16 mouse cellular contexts compared by ENCODE assay signal in genomic region chr8:111268277-111268676, GRCm38 (mm10). TPM values are rescaled to one million over a fixed set of nuclear protein-coding genes. Genes with fewer than 3 reads are reported as not detected.
DNase-seq lines count a peak whose midpoint lies in the region; ATAC-seq and TF ChIP-seq lines count a peak whose summit lies in the region.
"Had no signal": no experiment of that assay in that cellular context is flagged by ENCODE, and none has a peak within 500 bp of the region (broad histone marks: within the 10 kb centered on the region; RNA-seq: fewer than 3 reads in every experiment).

No protein-coding gene starts in this region.

- no peaks in the 10 kb centered on the region for H3K27me3 ChIP-seq in kidney, postnatal 0 days (ENCODE audit: insufficient read depth, low read length)
- H3K27me3 ChIP-seq in midbrain, postnatal 0 days (ENCODE audit: insufficient read depth, low read length): no peaks in the 10 kb centered on the region
- no peaks in the 10 kb centered on the region for H3K27me3 ChIP-seq in midbrain, embryonic 16.5 days (ENCODE audit: control insufficient read depth, insufficient read depth, low read depth, low read length)
- no peaks in the 10 kb centered on the region for H3K27me3 ChIP-seq in hindbrain, postnatal 0 days (ENCODE audit: insufficient read depth, low read length)
- H3K27me3 ChIP-seq: embryonic facial prominence, embryonic 13.5 days had no signal

- H3K4me3 ChIP-seq in kidney, postnatal 0 days (replicated peaks; ENCODE audit: low read depth, low read length): no peak overlapping the region
- no peak overlapping the region for H3K4me3 ChIP-seq in midbrain, postnatal 0 days (ENCODE audit: low read depth, low read length)
- no peak overlapping the region for H3K4me3 ChIP-seq in midbrain, embryonic 16.5 days (ENCODE audit: low read depth, low read length)
- H3K4me3 ChIP-seq in hindbrain, postnatal 0 days (ENCODE audit: low read length): no peak overlapping the region
- H3K4me3 ChIP-seq: embryonic facial prominence, embryonic 13.5 days; forebrain, embryonic 10.5 days; hindbrain, embryonic 10.5 days had no signal

- H3K36me3 ChIP-seq in kidney, postnatal 0 days (ENCODE audit: insufficient read depth, low read length): peaks cover 6% of the 10 kb centered on the region
- peaks cover 2% of the 10 kb centered on the region for H3K36me3 ChIP-seq in midbrain, postnatal 0 days (ENCODE audit: insufficient read depth, low read length)
- H3K36me3 ChIP-seq in midbrain, embryonic 16.5 days (ENCODE audit: control insufficient read depth, insufficient read depth, low read length): 0 out of 2 replicates have a peak, but pooled peaks cover 4% of the 10 kb centered on the region
- peaks cover 9% of the 10 kb centered on the region; the same call in 1 of the 2 replicates for H3K36me3 ChIP-seq in hindbrain, postnatal 0 days (ENCODE audit: insufficient read depth, low read length)

- no peaks in the 10 kb centered on the region for H3K4me1 ChIP-seq in kidney, postnatal 0 days (replicated peaks; ENCODE audit: insufficient read depth, low read length)
- no peaks in the 10 kb centered on the region for H3K4me1 ChIP-seq in midbrain, postnatal 0 days (ENCODE audit: insufficient read depth, low read length)
- no peaks in the 10 kb centered on the region for H3K4me1 ChIP-seq in midbrain, embryonic 16.5 days (ENCODE audit: control insufficient read depth, insufficient read depth, low read length)
- no peaks in the 10 kb centered on the region for H3K4me1 ChIP-seq in hindbrain, postnatal 0 days (ENCODE audit: insufficient read depth, low read length)
- H3K4me1 ChIP-seq: embryonic facial prominence, embryonic 13.5 days; forebrain, embryonic 10.5 days; hindbrain, embryonic 10.5 days had no signal

- H3K9me3 ChIP-seq in kidney, postnatal 0 days (replicated peaks; ENCODE audit: low read length): 0 out of 2 replicates have a peak, but pooled peaks cover 4% of the 10 kb centered on the region
- no peaks in the 10 kb centered on the region for H3K9me3 ChIP-seq in midbrain, postnatal 0 days (ENCODE audit: low read length)
- H3K9me3 ChIP-seq in midbrain, embryonic 16.5 days (replicated peaks; ENCODE audit: control insufficient read depth, low read length, poor library complexity, severe bottlenecking): no peaks in the 10 kb centered on the region
- no peaks in the 10 kb centered on the region for H3K9me3 ChIP-seq in hindbrain, postnatal 0 days (ENCODE audit: low read length)
- H3K9me3 ChIP-seq: forebrain, embryonic 10.5 days; hindbrain, embryonic 10.5 days had no signal

- DNase-seq in kidney, postnatal 0 days (ENCODE audit: low spot score): no peak
- no peak for DNase-seq in kidney, postnatal 25 days
- DNase-seq in midbrain, postnatal 0 days (ENCODE audit: low spot score): no peak
- DNase-seq in R1 (ENCODE audit: low read depth, low spot score): peak; percentile 49
- no peak for DNase-seq in right cerebral cortex, postnatal 10 days (ENCODE audit: low spot score in 2 of 2)
- DNase-seq in hindbrain, postnatal 0 days (ENCODE audit: low spot score): no peak
- DNase-seq: cerebellum, adult 9-11 months; lung, adult 2 months; midbrain, embryonic 14.5 days; retina, postnatal 1 day; thymus, adult 18-20 months had no signal

- no peak overlapping the region for H3K4me2 ChIP-seq in kidney, postnatal 0 days (ENCODE audit: low read length)
- H3K4me2 ChIP-seq in midbrain, postnatal 0 days (ENCODE audit: low read depth, low read length, poor library complexity, severe bottlenecking): no peak overlapping the region
- H3K4me2 ChIP-seq in midbrain, embryonic 16.5 days (ENCODE audit: low read length): no peak overlapping the region
- H3K4me2 ChIP-seq in hindbrain, postnatal 0 days (ENCODE audit: low read depth, low read length): no peak overlapping the region
- H3K4me2 ChIP-seq: embryonic facial prominence, embryonic 13.5 days had no signal

- ATAC-seq in kidney, postnatal 0 days (replicated peaks; ENCODE audit: low FRiP score, low read depth): no peak
- ATAC-seq in midbrain, postnatal 0 days (ENCODE audit: low FRiP score): no peak
- ATAC-seq in midbrain, embryonic 16.5 days: no peak
- no peak for ATAC-seq in hindbrain, postnatal 0 days
- ATAC-seq: CD4-positive, CD25-positive, alpha-beta regulatory T cell, adult 4 months had no signal

- TF ChIP-seq CTCF in kidney, postnatal 0 days (IDR thresholded peaks at IDR 0.05; ENCODE audit: low read depth): peak; percentile 50
- peak; percentile 31 for TF ChIP-seq CTCF in midbrain, postnatal 0 days (IDR thresholded peaks at IDR 0.05)
- no peak for TF ChIP-seq CTCF in hindbrain, postnatal 0 days (IDR thresholded peaks at IDR 0.05; ENCODE audit: low read depth)

- H3K9ac ChIP-seq in kidney, postnatal 0 days (ENCODE audit: low read depth, low read length): no peak overlapping the region
- no peak overlapping the region for H3K9ac ChIP-seq in midbrain, postnatal 0 days (replicated peaks; ENCODE audit: low read length, poor library complexity, severe bottlenecking)
- no peak overlapping the region for H3K9ac ChIP-seq in midbrain, embryonic 16.5 days (ENCODE audit: low read depth, low read length)
- H3K9ac ChIP-seq in hindbrain, postnatal 0 days (replicated peaks; ENCODE audit: low read length): no peak overlapping the region
- H3K9ac ChIP-seq: embryonic facial prominence, embryonic 13.5 days had no signal

- no peak overlapping the region for H3K27ac ChIP-seq in kidney, postnatal 0 days
- H3K27ac ChIP-seq in midbrain, postnatal 0 days (ENCODE audit: low read depth, low read length): no peak overlapping the region
- no peak overlapping the region for H3K27ac ChIP-seq in midbrain, embryonic 16.5 days (ENCODE audit: low read length)
- H3K27ac ChIP-seq in hindbrain, postnatal 0 days: no peak overlapping the region
- H3K27ac ChIP-seq: embryonic facial prominence, embryonic 13.5 days; forebrain, embryonic 10.5 days; hindbrain, embryonic 10.5 days had no signal

- WGBS in kidney, postnatal 0 days: 54% methylated on average over 2 of the region's 2 CpGs
- WGBS in midbrain, postnatal 0 days: 64% methylated on average over 2 of the region's 2 CpGs
- WGBS in midbrain, embryonic 16.5 days: 79% methylated on average over 2 of the region's 2 CpGs
- whole genome bisulfite sequencing in hindbrain, postnatal 0 days: 82% methylated on average over 2 of the region's 2 CpGs

RNA-seq across cellular contexts. Expression of gene Glg1, which starts 9.3 kb away (rescaled TPM):
- 63.0 and 66.1 TPM in 2 replicates for polyA plus RNA-seq in kidney, postnatal 0 days (2015; fragmentation: Nextera tagmentation; extraction: Ambion mirVana)
- total RNA-seq in midbrain, postnatal 0 days (2014; rRNA removed): 37.4 and 53.6 TPM in 2 replicates
- polyA plus RNA-seq in midbrain, postnatal 0 days (2015; fragmentation: Nextera tagmentation; extraction: Ambion mirVana): 45.7 and 50.9 TPM in 2 replicates
- polyA plus RNA-seq in midbrain, embryonic 16.5 days (2015; fragmentation: Nextera tagmentation; extraction: Ambion mirVana): 59.7 and 63.3 TPM in 2 replicates
- total RNA-seq in hindbrain, postnatal 0 days (2014; rRNA removed): 37.4 and 42.7 TPM in 2 replicates
- polyA plus RNA-seq in hindbrain, postnatal 0 days (2015; fragmentation: Nextera tagmentation; extraction: Ambion mirVana): 50.1 and 53.8 TPM in 2 replicates

RNA-seq across cellular contexts. Expression of gene Rfwd3, which starts 31.7 kb away (rescaled TPM):
- 24.7 and 30.9 TPM in 2 replicates for polyA plus RNA-seq in kidney, postnatal 0 days (2015; fragmentation: Nextera tagmentation; extraction: Ambion mirVana)
- total RNA-seq in midbrain, postnatal 0 days (2014; rRNA removed): 17.2 and 19.2 TPM in 2 replicates
- 10.3 and 10.5 TPM in 2 replicates for polyA plus RNA-seq in midbrain, postnatal 0 days (2015; fragmentation: Nextera tagmentation; extraction: Ambion mirVana)
- 20.3 and 23.0 TPM in 2 replicates for polyA plus RNA-seq in midbrain, embryonic 16.5 days (2015; fragmentation: Nextera tagmentation; extraction: Ambion mirVana)
- 21.6 and 26.6 TPM in 2 replicates for total RNA-seq in hindbrain, postnatal 0 days (2014; rRNA removed)
- polyA plus RNA-seq in hindbrain, postnatal 0 days (2015; fragmentation: Nextera tagmentation; extraction: Ambion mirVana): 14.8 and 15.4 TPM in 2 replicates
